Mouse (Mus musculus): ENCODE measurements around the gene Il16. TPM values are rescaled to one million over a fixed set of nuclear protein-coding genes. Genes with fewer than 3 reads are reported as not detected.

Il16 gene
- polyA plus RNA-seq, 1 experiment from 2014 or later: 0.55 TPM

- no peak overlapping the region for H3K4me2 ChIP-seq (ENCODE audit: low read depth, low read length)
- no peaks in the 10 kb centered on the region for H3K9me3 ChIP-seq (ENCODE audit: control insufficient read depth, low read length)
- WGBS: 88% methylated on average over 5 of the region's 5 CpGs
These were observed 16.8 kb upstream of the Il16 start for GRCm38 (mm10) chr7:83762336-83762735.

DNA sequence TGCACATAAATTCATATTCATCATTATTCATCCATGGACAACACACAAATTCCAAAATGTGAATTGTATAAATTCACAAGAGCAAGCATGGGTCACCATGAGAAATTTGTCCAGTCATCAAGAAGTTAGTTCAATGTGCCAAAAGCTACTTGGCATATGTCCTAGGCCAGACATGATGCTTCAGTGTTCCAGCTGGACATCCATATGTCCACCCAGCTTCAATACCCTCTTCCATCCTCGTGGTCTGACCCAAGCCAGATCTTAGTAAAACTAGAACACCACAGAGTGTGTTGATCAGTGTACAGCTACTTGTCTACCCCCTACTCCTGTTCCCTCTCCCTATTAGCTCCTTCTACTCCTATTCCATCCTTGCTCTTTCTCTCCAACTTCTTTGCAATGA lies 5.5 kb upstream of the Il16 start:
- no peak overlapping the region for H3K4me3 ChIP-seq (ENCODE audit: low read depth, low read length)
- no peaks in the 10 kb centered on the region for H3K4me1 ChIP-seq (ENCODE audit: control insufficient read depth, insufficient read depth, low read length)
- no peak overlapping the region for H3K4me2 ChIP-seq (ENCODE audit: low read depth, low read length)
- WGBS: 84% methylated on average over 1 of the region's 1 CpGs
- no peaks in the 10 kb centered on the region for H3K9me3 ChIP-seq (ENCODE audit: control insufficient read depth, low read length)
- no peaks in the 10 kb centered on the region for H3K36me3 ChIP-seq (ENCODE audit: control insufficient read depth, insufficient read depth, low read length)
- no peak overlapping the region for H3K9ac ChIP-seq (replicated peaks; ENCODE audit: low read depth, low read length)
- no peak overlapping the region for H3K27ac ChIP-seq (ENCODE audit: low read depth, low read length)
- ATAC-seq (ENCODE audit: low read depth): no peak
- no peaks in the 10 kb centered on the region for H3K27me3 ChIP-seq (ENCODE audit: control insufficient read depth, insufficient read depth, low read length)

More at GRCm38 (mm10) chr7:83762336-83762735, 16.8 kb upstream of the Il16 start:
- Histone ChIP-seq H3K4me3 (ENCODE audit: low read depth, low read length) (no peak overlapping the region), H3K4me1 (ENCODE audit: control insufficient read depth, insufficient read depth, low read length) (no peaks in the 10 kb centered on the region), H3K27me3 (ENCODE audit: control insufficient read depth, insufficient read depth, low read length) (no peaks in the 10 kb centered on the region), H3K36me3 (ENCODE audit: control insufficient read depth, insufficient read depth, low read length) (no peaks in the 10 kb centered on the region), H3K27ac (ENCODE audit: low read depth, low read length) (no peak overlapping the region), H3K9ac (replicated peaks; ENCODE audit: low read depth, low read length) (no peak overlapping the region)
- ATAC-seq (ENCODE audit: low read depth): no peak

- H3K4me2 ChIP-seq (ENCODE audit: low read depth, low read length): no peak overlapping the region
- ATAC-seq (ENCODE audit: low read depth): no peak
- no peaks in the 10 kb centered on the region for H3K9me3 ChIP-seq (ENCODE audit: control insufficient read depth, low read length)
- H3K27ac ChIP-seq (ENCODE audit: low read depth, low read length): no peak overlapping the region
- no peaks in the 10 kb centered on the region for H3K4me1 ChIP-seq (ENCODE audit: control insufficient read depth, insufficient read depth, low read length)
- H3K27me3 ChIP-seq (ENCODE audit: control insufficient read depth, insufficient read depth, low read length): no peaks in the 10 kb centered on the region
- no peak overlapping the region for H3K9ac ChIP-seq (replicated peaks; ENCODE audit: low read depth, low read length)
- 88% methylated on average over 1 of the region's 1 CpGs for WGBS
- H3K36me3 ChIP-seq (ENCODE audit: control insufficient read depth, insufficient read depth, low read length): no peaks in the 10 kb centered on the region
- no peak overlapping the region for H3K4me3 ChIP-seq (ENCODE audit: low read depth, low read length)
These were observed 2.9 kb upstream of the Il16 start for GRCm38 (mm10) chr7:83748405-83748804.

DNA sequence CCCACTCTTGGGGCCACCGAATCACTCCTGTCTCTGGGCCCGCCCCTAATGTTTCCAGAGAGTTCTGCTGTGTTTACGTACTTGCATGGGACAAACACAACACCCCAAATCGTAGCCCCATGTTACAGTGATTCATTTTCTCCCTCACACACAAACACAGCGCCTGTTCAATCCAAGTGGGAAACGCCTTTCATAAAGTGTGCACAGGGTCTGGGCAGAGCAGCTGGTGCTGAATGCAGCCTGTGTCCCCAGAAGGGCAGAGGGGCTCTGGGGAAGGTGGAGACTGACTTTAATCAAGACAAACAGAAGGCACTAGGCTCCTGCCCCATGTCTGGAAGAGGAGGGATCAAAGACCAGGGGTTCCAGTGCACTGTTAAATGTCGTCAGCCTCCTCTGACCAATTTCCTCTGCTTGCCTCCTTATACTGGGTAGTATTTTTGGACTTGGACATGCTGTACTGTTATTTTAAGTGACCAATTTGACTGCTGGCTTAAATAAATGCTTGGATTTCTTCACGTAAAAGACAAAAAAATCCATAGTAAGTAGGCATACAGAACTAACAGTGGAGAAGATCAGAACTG lies 671 bp upstream of the Il16 start:
- H3K4me3 ChIP-seq (ENCODE audit: low read depth, low read length): no peak overlapping the region
- H3K4me1 ChIP-seq (ENCODE audit: control insufficient read depth, insufficient read depth, low read length): no peaks in the 10 kb centered on the region
- no peak overlapping the region for H3K27ac ChIP-seq (ENCODE audit: low read depth, low read length)
- H3K9me3 ChIP-seq (ENCODE audit: control insufficient read depth, low read length): no peaks in the 10 kb centered on the region
- H3K36me3 ChIP-seq (ENCODE audit: control insufficient read depth, insufficient read depth, low read length): no peaks in the 10 kb centered on the region
- WGBS: 58% methylated on average over 8 of the region's 8 CpGs
- H3K27me3 ChIP-seq (ENCODE audit: control insufficient read depth, insufficient read depth, low read length): no peaks in the 10 kb centered on the region
- no peak for ATAC-seq (ENCODE audit: low read depth)
- no peak overlapping the region for H3K9ac ChIP-seq (replicated peaks; ENCODE audit: low read depth, low read length)
- no peak overlapping the region for H3K4me2 ChIP-seq (ENCODE audit: low read depth, low read length)

DNA sequence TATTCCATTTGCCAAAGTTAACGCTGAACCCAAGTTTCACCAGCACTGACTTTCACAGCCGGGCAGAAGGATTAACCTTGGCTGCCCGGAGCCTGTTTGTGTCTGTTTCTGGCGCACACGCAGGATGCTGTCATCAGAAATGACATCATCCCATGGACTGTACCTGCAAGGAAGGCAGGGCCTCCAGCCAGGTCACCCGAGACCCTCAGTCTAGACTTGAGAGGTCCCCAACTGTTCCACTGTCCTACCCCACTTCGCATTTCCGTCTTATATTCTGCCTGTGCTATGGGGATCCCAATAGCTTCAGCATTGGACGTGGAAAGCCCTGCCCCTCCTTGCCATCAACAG lies 487 bp downstream of the Il16 start:
- no peak for ATAC-seq (ENCODE audit: low read depth)
- Histone ChIP-seq H3K27me3 (ENCODE audit: control insufficient read depth, insufficient read depth, low read length) (no peaks in the 10 kb centered on the region), H3K4me3 (ENCODE audit: low read depth, low read length) (no peak overlapping the region), H3K4me2 (ENCODE audit: low read depth, low read length) (no peak overlapping the region), H3K9me3 (ENCODE audit: control insufficient read depth, low read length) (no peaks in the 10 kb centered on the region), H3K9ac (replicated peaks; ENCODE audit: low read depth, low read length) (no peak overlapping the region), H3K27ac (ENCODE audit: low read depth, low read length) (no peak overlapping the region), H3K4me1 (ENCODE audit: control insufficient read depth, insufficient read depth, low read length) (no peaks in the 10 kb centered on the region), H3K36me3 (ENCODE audit: control insufficient read depth, insufficient read depth, low read length) (no peaks in the 10 kb centered on the region)
- WGBS: 85% methylated on average over 9 of the region's 9 CpGs

DNA sequence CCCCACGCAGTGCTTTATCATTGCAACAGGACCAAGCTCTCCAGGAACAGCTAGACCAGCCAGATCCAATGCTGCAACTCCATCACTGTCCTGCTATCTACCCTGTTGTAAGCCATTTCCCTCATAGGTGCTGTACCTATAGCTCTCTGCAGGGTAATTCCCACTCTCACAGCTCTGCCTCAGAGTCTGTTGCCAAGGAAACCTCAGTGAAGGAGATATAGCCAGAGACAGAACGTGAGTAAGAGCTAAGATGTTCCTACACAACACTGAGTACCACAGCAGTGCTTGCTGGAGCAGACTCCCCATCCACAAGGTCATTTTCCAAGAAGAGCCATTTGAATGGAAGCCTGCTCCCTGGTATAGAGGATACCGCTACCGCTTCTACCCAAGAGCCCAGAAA lies 1.3 kb downstream of the Il16 start:
- no peaks in the 10 kb centered on the region for H3K36me3 ChIP-seq (ENCODE audit: control insufficient read depth, insufficient read depth, low read length)
- ATAC-seq (ENCODE audit: low read depth): no peak; the same call in 1 of the 2 replicates
- no peaks in the 10 kb centered on the region for H3K27me3 ChIP-seq (ENCODE audit: control insufficient read depth, insufficient read depth, low read length)
- no peaks in the 10 kb centered on the region for H3K9me3 ChIP-seq (ENCODE audit: control insufficient read depth, low read length)
- H3K4me1 ChIP-seq (ENCODE audit: control insufficient read depth, insufficient read depth, low read length): no peaks in the 10 kb centered on the region
- H3K9ac ChIP-seq (replicated peaks; ENCODE audit: low read depth, low read length): no peak overlapping the region
- 82% methylated on average over 4 of the region's 4 CpGs for WGBS
- no peak overlapping the region for H3K27ac ChIP-seq (ENCODE audit: low read depth, low read length)
- H3K4me3 ChIP-seq (ENCODE audit: low read depth, low read length): no peak overlapping the region
- H3K4me2 ChIP-seq (ENCODE audit: low read depth, low read length): no peak overlapping the region

GRCm38 (mm10) chr7:83742690-83743089 lies 2.8 kb downstream of the Il16 start:
- H3K4me2 ChIP-seq (ENCODE audit: low read depth, low read length): no peak overlapping the region
- H3K27me3 ChIP-seq (ENCODE audit: control insufficient read depth, insufficient read depth, low read length): no peaks in the 10 kb centered on the region
- no peaks in the 10 kb centered on the region for H3K36me3 ChIP-seq (ENCODE audit: control insufficient read depth, insufficient read depth, low read length)
- 70% methylated on average over 3 of the region's 3 CpGs for WGBS
- H3K27ac ChIP-seq (ENCODE audit: low read depth, low read length): no peak overlapping the region
- H3K9ac ChIP-seq (replicated peaks; ENCODE audit: low read depth, low read length): no peak overlapping the region
- no peak for ATAC-seq (ENCODE audit: low read depth)
- H3K4me3 ChIP-seq (ENCODE audit: low read depth, low read length): no peak overlapping the region
- H3K9me3 ChIP-seq (ENCODE audit: control insufficient read depth, low read length): no peaks in the 10 kb centered on the region
- H3K4me1 ChIP-seq (ENCODE audit: control insufficient read depth, insufficient read depth, low read length): no peaks in the 10 kb centered on the region

DNA sequence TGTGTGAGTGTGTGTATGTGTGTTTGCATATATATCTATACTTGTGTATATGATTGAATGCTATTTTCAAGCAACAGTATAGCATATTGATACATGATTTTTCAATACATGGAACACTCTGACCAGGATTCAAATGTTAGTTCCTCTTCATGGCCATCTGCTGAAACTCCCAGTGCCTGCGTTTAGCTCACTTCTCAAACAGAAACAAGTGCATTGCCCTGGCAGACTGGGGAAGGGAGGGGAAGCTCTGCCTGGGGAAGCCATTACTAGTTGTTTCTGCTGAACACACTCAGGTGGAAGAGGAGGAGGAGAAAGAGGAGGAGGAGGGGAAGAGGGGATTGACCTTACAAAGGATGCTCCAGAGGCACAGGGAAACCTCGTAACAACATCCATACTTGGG lies 3.5 kb downstream of the Il16 start:
- H3K27me3 ChIP-seq (ENCODE audit: control insufficient read depth, insufficient read depth, low read length): no peaks in the 10 kb centered on the region
- no peak overlapping the region for H3K4me2 ChIP-seq (ENCODE audit: low read depth, low read length)
- WGBS: 78% methylated on average over 2 of the region's 2 CpGs
- H3K9me3 ChIP-seq (ENCODE audit: control insufficient read depth, low read length): no peaks in the 10 kb centered on the region
- no peaks in the 10 kb centered on the region for H3K36me3 ChIP-seq (ENCODE audit: control insufficient read depth, insufficient read depth, low read length)
- no peak overlapping the region for H3K4me3 ChIP-seq (ENCODE audit: low read depth, low read length)
- no peaks in the 10 kb centered on the region for H3K4me1 ChIP-seq (ENCODE audit: control insufficient read depth, insufficient read depth, low read length)
- ATAC-seq (ENCODE audit: low read depth): no peak
- H3K27ac ChIP-seq (ENCODE audit: low read depth, low read length): no peak overlapping the region
- no peak overlapping the region for H3K9ac ChIP-seq (replicated peaks; ENCODE audit: low read depth, low read length)

DNA sequence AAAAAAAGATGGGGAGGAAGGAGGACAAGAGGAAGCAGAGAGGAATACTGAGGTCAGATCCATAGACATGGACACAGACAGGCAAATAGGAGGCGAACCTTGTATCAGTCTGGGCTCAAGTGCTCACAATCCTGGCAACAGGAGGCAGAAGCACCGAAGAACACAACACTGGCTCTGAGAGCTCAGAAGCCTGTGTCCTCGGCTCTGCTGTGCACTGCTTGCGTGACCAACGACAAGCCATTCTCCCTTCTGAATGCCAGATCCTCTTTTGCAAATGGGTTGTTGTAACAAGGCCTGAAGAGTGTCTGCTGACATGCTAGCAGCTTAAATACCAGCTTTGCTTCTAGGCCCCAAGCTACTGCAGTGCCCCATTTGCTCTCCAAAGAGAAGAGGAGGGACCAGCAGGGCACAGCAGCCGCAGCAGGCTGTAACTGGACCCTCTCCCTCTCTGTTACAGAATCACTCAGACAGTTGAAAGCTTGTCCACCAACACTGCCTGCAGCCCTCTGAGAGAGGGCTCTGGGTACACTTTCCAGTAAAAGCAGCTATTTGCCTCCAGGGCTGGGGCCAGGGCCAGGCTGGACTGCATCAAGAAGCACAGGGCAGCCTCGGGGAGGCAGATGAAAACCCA lies 5.7 kb downstream of the Il16 start:
- Histone ChIP-seq H3K4me2 (ENCODE audit: low read depth, low read length) (no peak overlapping the region), H3K9ac (replicated peaks; ENCODE audit: low read depth, low read length) (0 out of 2 replicates have a peak overlapping the region, but pooled peaks have one; percentile 7), H3K27me3 (ENCODE audit: control insufficient read depth, insufficient read depth, low read length) (no peaks in the 10 kb centered on the region), H3K27ac (ENCODE audit: low read depth, low read length) (no peak overlapping the region), H3K36me3 (ENCODE audit: control insufficient read depth, insufficient read depth, low read length) (no peaks in the 10 kb centered on the region), H3K9me3 (ENCODE audit: control insufficient read depth, low read length) (no peaks in the 10 kb centered on the region), H3K4me1 (ENCODE audit: control insufficient read depth, insufficient read depth, low read length) (no peaks in the 10 kb centered on the region), H3K4me3 (ENCODE audit: low read depth, low read length) (no peak overlapping the region)
- no peak for ATAC-seq (ENCODE audit: low read depth)
- 47% methylated on average over 7 of the region's 7 CpGs for WGBS

Measured in neural tube, embryonic 14.5 days (tissue).